Mouse (Mus musculus): ENCODE results near the gene Rab14.

DNA sequence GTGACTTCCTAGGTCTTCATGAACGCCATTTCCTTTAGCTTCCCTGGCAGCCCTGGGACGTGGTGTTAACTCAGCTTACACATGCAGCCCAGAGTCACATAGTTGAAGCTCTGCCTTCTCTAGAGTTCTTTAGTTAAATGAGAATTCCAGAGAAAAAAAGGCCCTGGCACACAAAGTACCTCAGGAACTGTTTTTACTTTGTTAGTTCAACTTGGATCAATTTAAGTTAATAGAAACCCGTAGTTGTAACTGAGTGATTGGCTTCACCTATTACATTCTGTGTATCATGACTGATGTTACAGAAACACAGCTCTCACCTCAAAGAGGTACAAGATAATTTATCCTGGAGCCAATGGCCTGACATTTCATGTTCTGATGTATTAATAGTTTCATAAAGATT is 42.6 kb downstream of the Rab14 start:
- TF ChIP-seq CTCF (IDR thresholded peaks at IDR 0.05; ENCODE audit: extremely low read depth, insufficient read depth, low read length): no peak
- no peak for TF ChIP-seq POLR2A (IDR thresholded peaks at IDR 0.05; ENCODE audit: extremely low read depth, insufficient read depth, low read length)
